Mouse (Mus musculus) gastrocnemius, postnatal 36 days (tissue): ENCODE results near the gene Ttc28. TPM values are rescaled to one million over a fixed set of nuclear protein-coding genes. Genes with fewer than 3 reads are reported as not detected.

Experiments
- DNase-seq, 2 experiments: peaks; one replicate each; pipeline ENCODE4 v3.0.0; 2022
- intact Hi-C: fragments of 180-260 bp; cut with DNase I; formaldehyde crosslinking; loops from one replicate; pipeline ENCODE4 v1.15.1; 2025
- total RNA-seq, 2 experiments: library from RNA; stranded (reverse); gene quantifications; 2 replicates each; pipeline ENCODE4 v1.2.3; 2021

The Ttc28 gene
- total RNA-seq, 2 experiments from 2014 or later = 12.6 to 13.9 TPM

GRCm38 (mm10) chr5:111186600-111186999 is 307.0 kb downstream of the Ttc28 start:
- DNase-seq = no peak
- intact Hi-C loops = loop anchor here (5.0 kb wide), 1 partner anchor 209 kb away; no protein-coding TSS in a partner anchor

- no peak for DNase-seq
- intact Hi-C loops = no loop called here
These were observed 312.4 kb downstream of the Ttc28 start for GRCm38 (mm10) chr5:111191972-111192371.

GRCm38 (mm10) chr5:111194829-111195228 is 315.2 kb downstream of the Ttc28 start:
- no peak for DNase-seq
- intact Hi-C loops = no loop called here

GRCm38 (mm10) chr5:111195488-111196485 is 316.2 kb downstream of the Ttc28 start:
- intact Hi-C loops = no loop called here
- no peak for DNase-seq

GRCm38 (mm10) chr5:111197727-111198126 is 318.1 kb downstream of the Ttc28 start:
- no peak for DNase-seq
- intact Hi-C loops = no loop called here

GRCm38 (mm10) chr5:111200167-111200840 is 320.7 kb downstream of the Ttc28 start:
- no peak for DNase-seq
- intact Hi-C loops = no loop called here

- peak in 1 of 2 experiments; percentile 53 for DNase-seq
- intact Hi-C loops = no loop called here
These were observed 321.5 kb downstream of the Ttc28 start for GRCm38 (mm10) chr5:111200915-111201610.

GRCm38 (mm10) chr5:111204221-111204620 is 324.6 kb downstream of the Ttc28 start:
- intact Hi-C loops = no loop called here
- DNase-seq = no peak

- DNase-seq = no peak
- intact Hi-C loops = loop anchor here (5.0 kb wide), 1 partner anchor 228 kb away; no protein-coding TSS in a partner anchor
These were observed 325.5 kb downstream of the Ttc28 start for GRCm38 (mm10) chr5:111204976-111205586.

- intact Hi-C loops = loop anchor here (5.0 kb wide), 1 partner anchor 229 kb away; no protein-coding TSS in a partner anchor
- no peak for DNase-seq
These were observed 326.2 kb downstream of the Ttc28 start for GRCm38 (mm10) chr5:111205817-111206216.

GRCm38 (mm10) chr5:111207924-111208659 is 328.5 kb downstream of the Ttc28 start:
- DNase-seq = no peak
- intact Hi-C loops = loop anchor here (2.0 to 5.0 kb wide), 2 partner anchors 49 to 231 kb away; no protein-coding TSS in a partner anchor

GRCm38 (mm10) chr5:111208660-111208969 is 329.0 kb downstream of the Ttc28 start:
- intact Hi-C loops = loop anchor here (2.0 to 5.0 kb wide), 2 partner anchors 48 to 231 kb away; no protein-coding TSS in a partner anchor
- DNase-seq = peak; percentile 38 to 46

- intact Hi-C loops = loop anchor here (5.0 kb wide), 1 partner anchor 427 kb away; no protein-coding TSS in a partner anchor
- DNase-seq = no peak
These were observed 334.4 kb downstream of the Ttc28 start for GRCm38 (mm10) chr5:111213935-111214450.

GRCm38 (mm10) chr5:111214890-111215289 is 335.3 kb downstream of the Ttc28 start:
- intact Hi-C loops = loop anchor here (5.0 kb wide), 1 partner anchor 428 kb away; no protein-coding TSS in a partner anchor
- DNase-seq = no peak

GRCm38 (mm10) chr5:111215722-111216121 is 336.1 kb downstream of the Ttc28 start:
- DNase-seq = no peak
- intact Hi-C loops = no loop called here

- DNase-seq = no peak
- intact Hi-C loops = no loop called here
These were observed 336.6 kb downstream of the Ttc28 start for GRCm38 (mm10) chr5:111216166-111216565.

GRCm38 (mm10) chr5:111217447-111218110 is 338.0 kb downstream of the Ttc28 start:
- no peak for DNase-seq
- intact Hi-C loops = no loop called here

GRCm38 (mm10) chr5:111218111-111218891 is 338.7 kb downstream of the Ttc28 start:
- no peak for DNase-seq
- intact Hi-C loops = no loop called here
